Mouse (Mus musculus) embryonic facial prominence, embryonic 12.5 days (tissue): ENCODE data around the gene Olfr853. TPM values are rescaled to one million over a fixed set of nuclear protein-coding genes. Genes with fewer than 3 reads are reported as not detected.

ENCODE experiments used
- ATAC-seq: fragments of 200-750 bp; cut with Nextera tagmentation; 2 replicates; pipeline ENCODE4 v1.8.0; 2017; ENCODE audit not compliant: insufficient number of reproducible peaks, insufficient read depth, low FRiP score, low TSS enrichment
- H3K27ac ChIP-seq: fragments of 300-500 bp; sonication (generic); 2 replicates; pipeline ENCODE4 v1.5.1; 2016; ENCODE audit warnings: mild to moderate bottlenecking
- H3K27me3 ChIP-seq: fragments of 300-500 bp; sonication (generic); 2 replicates; pipeline ENCODE4 v1.6.1; 2016; ENCODE audit warnings: mild to moderate bottlenecking, moderate library complexity
- H3K36me3 ChIP-seq: fragments of 300-500 bp; sonication (generic); 2 replicates; pipeline ENCODE4 v1.6.1; 2016; ENCODE audit warnings: mild to moderate bottlenecking
- H3K4me1 ChIP-seq: fragments of 300-500 bp; sonication (generic); 2 replicates; pipeline ENCODE4 v1.6.1; 2016
- H3K4me2 ChIP-seq: fragments of 300-500 bp; sonication (generic); replicated peaks from 2 replicates; pipeline ENCODE4 v1.6.1; 2016; ENCODE audit warnings: mild to moderate bottlenecking, moderate library complexity
- H3K4me3 ChIP-seq: fragments of 300-500 bp; sonication (generic); 2 replicates; pipeline ENCODE4 v1.5.1; 2016; ENCODE audit warnings: mild to moderate bottlenecking
- H3K9ac ChIP-seq: fragments of 300-500 bp; sonication (generic); 2 replicates; pipeline ENCODE4 v1.6.1; 2016; ENCODE audit warnings: mild to moderate bottlenecking, moderate library complexity
- H3K9me3 ChIP-seq: fragments of 300-500 bp; sonication (generic); 2 replicates; pipeline ENCODE4 v1.6.1; 2016; ENCODE audit warnings: mild to moderate bottlenecking, moderate library complexity
- WGBS: fragments of 180-500 bp; shearing (Covaris S2); methylation state at CpG from one replicate; pipeline ENCODE4 v1.1.7; 2016; 5-methylcytosine and 5-hydroxymethylcytosine counted together
- polyA plus RNA-seq: library from polyadenylated mRNA; unstranded; fragments of >200 nt; fragmentation: Nextera tagmentation; extraction: Ambion mirVana; gene quantifications from 2 replicates; pipeline ENCODE4 v1.2.1, GENCODE M21; 2016

Olfr853 gene
- not detected in 2 replicates for polyA plus RNA-seq

DNA sequence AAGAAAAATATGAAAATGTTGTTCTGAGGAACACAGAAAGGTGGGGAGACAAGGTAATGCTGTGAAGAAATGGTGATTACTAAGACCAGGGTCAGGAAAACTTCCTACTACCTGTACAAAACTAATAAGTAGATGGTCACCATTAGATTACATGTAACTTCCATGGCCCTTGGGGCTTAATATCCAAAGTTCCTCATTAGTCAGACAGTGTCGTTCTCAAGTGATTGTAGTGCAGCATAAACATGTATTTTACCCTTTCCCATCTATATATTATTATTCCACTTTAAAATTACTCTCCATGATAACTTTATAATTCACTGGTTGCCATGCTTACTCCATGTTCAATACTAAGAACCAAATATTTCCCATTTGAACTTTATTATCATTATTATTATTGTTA lies at the start of gene Olfr853:
Olfr853 (minus strand) TSS at position 101 of the 400 bp plus-strand sequence.
- Histone ChIP-seq H3K9me3 (peaks cover 11% of the 10 kb centered on the region; the same call in 1 of the 2 replicates), H3K4me3 (no peak within 1 kb of the TSS), H3K27ac (no peak within 1 kb of the TSS), H3K36me3 (no peaks in the 10 kb centered on the region), H3K27me3 (no peaks in the 10 kb centered on the region), H3K4me1 (no peaks in the 10 kb centered on the region), H3K9ac (no peak within 1 kb of the TSS), H3K4me2 (no peak within 1 kb of the TSS)
- 70% methylated on average over 1 of the region's 1 CpGs for WGBS
- no peak for ATAC-seq

DNA sequence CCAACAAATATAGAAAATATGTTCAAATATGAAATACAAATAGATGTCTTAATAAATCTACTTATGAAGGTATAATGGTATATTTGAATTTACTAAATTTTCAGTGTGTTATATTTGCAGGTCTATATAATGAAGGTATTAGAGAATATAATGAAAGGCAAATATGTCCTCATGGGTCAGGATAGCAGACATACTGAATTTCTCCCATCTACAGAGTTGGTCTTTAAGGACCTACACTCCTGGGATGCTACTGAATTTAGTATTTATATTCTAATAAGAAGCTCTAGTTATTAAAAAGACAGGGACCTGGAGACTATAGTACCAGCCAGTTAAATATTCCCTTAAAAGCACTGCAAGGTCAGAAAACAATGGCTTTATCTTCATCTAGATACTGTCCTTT lies 41.4 kb upstream of the Olfr853 start, which contains the start of gene Olfr855:
Olfr855 (plus strand) TSS at position 301 of the 400 bp plus-strand sequence.
- Histone ChIP-seq H3K9me3 (0 out of 2 replicates have a peak, but pooled peaks cover 5% of the 10 kb centered on the region), H3K4me1 (no peaks in the 10 kb centered on the region), H3K4me3 (no peak within 1 kb of the TSS), H3K9ac (no peak within 1 kb of the TSS), H3K27me3 (no peaks in the 10 kb centered on the region), H3K27ac (no peak within 1 kb of the TSS), H3K36me3 (no peaks in the 10 kb centered on the region), H3K4me2 (no peak within 1 kb of the TSS)
- no peak for ATAC-seq

DNA sequence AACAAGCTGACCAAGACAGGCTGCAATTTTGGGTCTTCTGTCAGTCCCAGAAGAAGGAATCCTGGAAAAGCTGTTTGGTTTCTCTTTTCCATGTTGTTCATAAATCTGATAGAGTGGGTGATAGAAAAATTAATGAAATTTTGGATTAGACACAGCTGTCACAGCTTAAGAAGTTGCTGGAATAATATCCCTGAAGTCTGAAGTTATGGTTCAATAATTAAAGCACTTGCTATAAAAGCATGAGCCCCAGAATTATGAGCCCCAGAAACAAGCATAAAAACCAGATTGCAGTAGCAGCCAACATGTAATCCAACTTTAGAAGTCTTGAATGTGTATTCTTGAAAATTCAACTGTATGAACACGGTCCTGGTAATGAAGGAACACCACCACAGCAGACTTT lies 26.4 kb upstream of the Olfr853 start, which contains the start of gene Olfr854:
Olfr854 (minus strand) TSS at position 101 of the 400 bp plus-strand sequence.
- 83% methylated on average over 1 of the region's 1 CpGs for WGBS
- Histone ChIP-seq H3K36me3 (no peaks in the 10 kb centered on the region), H3K4me1 (no peaks in the 10 kb centered on the region), H3K9ac (no peak within 1 kb of the TSS), H3K27ac (no peak within 1 kb of the TSS), H3K4me2 (no peak within 1 kb of the TSS), H3K9me3 (no peaks in the 10 kb centered on the region), H3K27me3 (no peaks in the 10 kb centered on the region), H3K4me3 (no peak within 1 kb of the TSS)
- ATAC-seq: no peak

DNA sequence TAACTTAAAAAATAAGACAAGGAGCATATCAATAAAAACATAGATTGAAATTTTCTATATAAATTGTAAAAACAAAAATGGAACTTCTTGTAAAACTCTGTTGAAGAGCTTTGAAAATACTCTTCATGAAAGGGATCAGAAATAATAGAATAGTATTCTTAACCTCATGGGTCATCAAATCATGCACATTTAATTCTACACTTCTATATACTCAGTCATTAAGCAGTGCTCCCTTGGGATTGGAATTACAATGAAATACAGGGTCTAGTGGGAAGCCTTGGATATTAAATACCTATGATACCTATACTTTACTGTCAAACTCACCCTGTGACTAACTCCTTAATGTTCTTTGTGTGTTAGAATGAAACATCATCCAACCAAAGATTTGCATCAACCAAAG lies 47.9 kb downstream of the Olfr853 start, which contains the start of gene Olfr851:
Olfr851 (plus strand) TSS at position 301 of the 400 bp plus-strand sequence.
- Histone ChIP-seq H3K36me3 (no peaks in the 10 kb centered on the region), H3K4me3 (no peak within 1 kb of the TSS), H3K9me3 (peaks cover 11% of the 10 kb centered on the region; the same call in 1 of the 2 replicates), H3K4me2 (no peak within 1 kb of the TSS), H3K27me3 (no peaks in the 10 kb centered on the region), H3K27ac (no peak within 1 kb of the TSS), H3K9ac (no peak within 1 kb of the TSS), H3K4me1 (no peaks in the 10 kb centered on the region)
- no peak for ATAC-seq

Other genes starting within 250 kb of the Olfr853 start
- not detected in 2 replicates for gene Olfr844, start 224.7 kb downstream of the Olfr853 start, polyA plus RNA-seq
- not detected in 2 replicates for gene Olfr845, start 204.6 kb downstream of the Olfr853 start, polyA plus RNA-seq
- not detected in 2 replicates for gene Olfr846, start 177.1 kb downstream of the Olfr853 start, polyA plus RNA-seq
- gene Olfr847, start 162.4 kb downstream of the Olfr853 start, polyA plus RNA-seq: not detected in 2 replicates
- not detected in 2 replicates for gene Olfr849, start 100.8 kb downstream of the Olfr853 start, polyA plus RNA-seq
- gene Olfr850, start 62.8 kb downstream of the Olfr853 start, polyA plus RNA-seq: not detected in 2 replicates
- not detected in 2 replicates for gene Olfr851, start 47.8 kb downstream of the Olfr853 start, polyA plus RNA-seq
- gene Olfr854, start 26.3 kb upstream of the Olfr853 start, polyA plus RNA-seq: not detected in 2 replicates
- gene Olfr855, start 41.5 kb upstream of the Olfr853 start, polyA plus RNA-seq: not detected in 2 replicates
- gene Zfp317, start 81.0 kb upstream of the Olfr853 start, polyA plus RNA-seq: 37.0 and 38.1 TPM in 2 replicates
- not detected in 2 replicates for gene Olfr857, start 168.4 kb upstream of the Olfr853 start, polyA plus RNA-seq
- gene Olfr58, start 239.2 kb upstream of the Olfr853 start, polyA plus RNA-seq: not detected in 2 replicates